Mouse (Mus musculus) embryonic facial prominence, embryonic 12.5 days (tissue): ENCODE results near the gene Atg2a. TPM values are rescaled to one million over a fixed set of nuclear protein-coding genes. Genes with fewer than 3 reads are reported as not detected.
A peak's percentile ranks its signal among the peaks of the same experiment; 100 is the strongest.

Experiments used
- microRNA counts: library from miRNA; unstranded; fragments of <30 nt; microRNA quantifications from one replicate; lab custom pipeline; 2017
- microRNA-seq: library from miRNA; unstranded; fragments of <30 nt; microRNA quantifications from one replicate; pipeline ENCODE4, GENCODE M21; 2017
- polyA plus RNA-seq: library from polyadenylated mRNA; unstranded; fragments of >200 nt; fragmentation: Nextera tagmentation; extraction: Ambion mirVana; gene quantifications from 2 replicates; pipeline ENCODE4 v1.2.1, GENCODE M21; 2016

Gene Atg2a
- polyA plus RNA-seq, 1 experiment from 2014 or later = 12.0 TPM

MicroRNAs within 50 kb of the gene (microRNA counts, 519-probe panel; counts per million panel counts)
- 460 counts per million, percentile 65 among the panel's probes with 10 or more counts for microRNA mmu-miR-192 (lab: Ali Mortazavi, UCI)

Small RNA genes lying within 50 kb of the gene (microRNA-seq; reads per million reads assigned to microRNA genes)
- gene Mir192 (82.6 reads per million, percentile 49 among the genes with 10 or more reads in this experiment), gene Mir194-2 (72.0 reads per million, percentile 47 among the genes with 10 or more reads in this experiment)

Other genes with a start within 250 kb of the Atg2a start
- 7.0 and 7.7 TPM in 2 replicates for gene Capn1, start 225.8 kb upstream of the Atg2a start, polyA plus RNA-seq
- 26.4 and 29.8 TPM in 2 replicates for gene Syvn1, start 195.1 kb upstream of the Atg2a start, polyA plus RNA-seq
- 79.3 and 79.4 TPM in 2 replicates for gene Mrpl49, start 183.9 kb upstream of the Atg2a start, polyA plus RNA-seq
- gene Fau, start 183.8 kb upstream of the Atg2a start, polyA plus RNA-seq = 703 and 704 TPM in 2 replicates
- gene Znhit2, start 180.5 kb upstream of the Atg2a start, polyA plus RNA-seq = 38.1 and 39.3 TPM in 2 replicates
- 31.9 and 33.2 TPM in 2 replicates for gene Tm7sf2, start 173.3 kb upstream of the Atg2a start, polyA plus RNA-seq
- 76.0 and 78.4 TPM in 2 replicates for gene Vps51, start 164.4 kb upstream of the Atg2a start, polyA plus RNA-seq
- not detected in 2 replicates for gene Tmem262, start 161.6 kb upstream of the Atg2a start, polyA plus RNA-seq
- 1.2 and 2.0 TPM in 2 replicates for gene Gm28374, start 159.4 kb upstream of the Atg2a start, polyA plus RNA-seq
- gene Zfpl1, start 156.7 kb upstream of the Atg2a start, polyA plus RNA-seq = 75.5 and 80.8 TPM in 2 replicates
- 40.6 TPM in 2 replicates for gene Cdca5, start 156.7 kb upstream of the Atg2a start, polyA plus RNA-seq
- 0.43 and 0.50 TPM in 2 replicates for gene AC131692.1, start 147.2 kb upstream of the Atg2a start, polyA plus RNA-seq
- gene Naaladl1, start 135.9 kb upstream of the Atg2a start, polyA plus RNA-seq = 0.55 and 0.64 TPM in 2 replicates
- 55.6 and 58.8 TPM in 2 replicates for gene Sac3d1, start 123.0 kb upstream of the Atg2a start, polyA plus RNA-seq
- gene Snx15, start 113.4 kb upstream of the Atg2a start, polyA plus RNA-seq = 33.6 and 35.8 TPM in 2 replicates
- not detected in 2 replicates for gene Batf2, start 100.7 kb upstream of the Atg2a start, polyA plus RNA-seq
- gene Arl2, start 100.1 kb upstream of the Atg2a start, polyA plus RNA-seq = 100 and 102 TPM in 2 replicates
- gene Majin, start 57.3 kb upstream of the Atg2a start, polyA plus RNA-seq = not detected in 2 replicates
- gene Gpha2, start 15.3 kb upstream of the Atg2a start, polyA plus RNA-seq = 2.3 and 3.1 TPM in 2 replicates
- gene Ppp2r5b, start 5.8 kb upstream of the Atg2a start, polyA plus RNA-seq = 34.5 and 40.1 TPM in 2 replicates
- gene Ehd1, start 35.1 kb downstream of the Atg2a start, polyA plus RNA-seq = 76.6 and 77.6 TPM in 2 replicates
- 0.65 and 0.95 TPM in 2 replicates for gene Cdc42bpg, start 64.8 kb downstream of the Atg2a start, polyA plus RNA-seq
- gene Men1, start 93.3 kb downstream of the Atg2a start, polyA plus RNA-seq = 107 and 111 TPM in 2 replicates
- 15.6 and 16.8 TPM in 2 replicates for gene Map4k2, start 99.5 kb downstream of the Atg2a start, polyA plus RNA-seq
- gene Sf1, start 122.0 kb downstream of the Atg2a start, polyA plus RNA-seq = 158 and 159 TPM in 2 replicates
- gene Pygm, start 142.7 kb downstream of the Atg2a start, polyA plus RNA-seq = 3.5 and 6.0 TPM in 2 replicates
- 24.5 and 30.9 TPM in 2 replicates for gene Rasgrp2, start 157.7 kb downstream of the Atg2a start, polyA plus RNA-seq
- gene Nrxn2, start 177.1 kb downstream of the Atg2a start, polyA plus RNA-seq = 2.8 and 4.9 TPM in 2 replicates